Mouse (Mus musculus): ENCODE data around the gene Topbp1.

- no peak for TF ChIP-seq CTCF (IDR thresholded peaks at IDR 0.05; ENCODE audit: control insufficient read depth, insufficient read depth, insufficient read length)
- TF ChIP-seq USF1 (IDR thresholded peaks at IDR 0.05; ENCODE audit: low read depth): no peak
- no peak for TF ChIP-seq CEBPB (IDR thresholded peaks at IDR 0.05; ENCODE audit: low read depth)
- TF ChIP-seq MYOG (IDR thresholded peaks at IDR 0.05; ENCODE audit: control insufficient read depth, extremely low read depth, insufficient read length): no peak
Measured at GRCm38 (mm10) chr9:103347045-103347444, 42.0 kb downstream of the Topbp1 start.
